Mouse (Mus musculus) kidney, adult 2 months (tissue): ENCODE results near the gene Cp.

ENCODE experiments used
- CTCF ChIP-seq: fragments of 200-500 bp; conservative IDR thresholded peaks from 2 replicates; pipeline ENCODE4 v1.5.1; 2011; ENCODE audit warnings: low read depth, mild to moderate bottlenecking, control low read depth, low read length, moderate library complexity, mixed read lengths; ENCODE audit not compliant: insufficient read depth, insufficient read length
- POLR2A ChIP-seq: fragments of 200-500 bp; IDR thresholded peaks from one replicate; pipeline ENCODE4 v1.6.1; 2011; ENCODE audit warnings: low read depth, low read length, control low read depth

DNA sequence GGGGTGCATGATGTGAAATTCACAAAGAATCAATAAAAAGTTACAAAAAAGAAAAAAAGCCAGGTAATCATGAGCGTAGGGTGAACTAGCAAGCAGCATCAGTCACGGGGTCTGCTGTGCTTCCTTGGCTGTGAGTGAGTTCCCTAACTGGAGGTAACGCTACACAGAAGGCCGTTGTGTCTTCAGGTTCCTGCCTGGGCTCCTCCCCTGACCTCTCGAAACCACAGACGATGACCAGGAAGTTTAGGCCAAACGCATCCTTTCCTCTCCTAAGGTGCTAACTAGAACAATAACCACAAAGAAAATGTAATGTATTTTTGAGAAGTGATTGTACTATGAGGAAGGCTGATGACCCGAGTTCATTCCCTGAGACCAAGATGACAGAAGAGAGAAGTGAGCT lies 47.6 kb downstream of the Cp start:
- TF ChIP-seq CTCF (no peak), POLR2A (no peak)
